Mouse (Mus musculus) embryonic fibroblast, embryonic 13.5 days (primary cell): Measurements from ENCODE around the gene Dnajc14. TPM values are rescaled to one million over a fixed set of nuclear protein-coding genes. Genes with fewer than 3 reads are reported as not detected.

Experiments used
- H3K27ac ChIP-seq: 2 replicates; pipeline ENCODE4 v1.5.1; 2012; ENCODE audit warnings: low read length, control low read depth, inconsistent platforms; ENCODE audit not compliant: insufficient read depth
- H3K4me1 ChIP-seq: 2 replicates; pipeline ENCODE4 v1.6.1; 2011; ENCODE audit warnings: low read length; ENCODE audit not compliant: control insufficient read depth, insufficient read depth
- H3K4me3 ChIP-seq: 2 replicates; pipeline ENCODE4 v1.5.1; 2011; ENCODE audit warnings: mild to moderate bottlenecking, control low read depth, low read length; ENCODE audit not compliant: insufficient read depth
- CTCF ChIP-seq: IDR thresholded peaks from 2 replicates; pipeline ENCODE4 v1.5.1; 2011; ENCODE audit warnings: mild to moderate bottlenecking, control low read depth, low read length, moderate library complexity, borderline replicate concordance; ENCODE audit not compliant: insufficient read depth
- POLR2A ChIP-seq: IDR thresholded peaks from 2 replicates; pipeline ENCODE4 v1.6.1; 2011; ENCODE audit warnings: low read depth, mild to moderate bottlenecking, control low read depth, low read length, moderate library complexity
- polyA plus RNA-seq: library from polyadenylated mRNA; stranded (reverse); fragments of >200 nt; gene quantifications from 2 replicates; pipeline ENCODE4 v1.2.4, GENCODE M21; 2011; ENCODE audit warnings: low read depth; ENCODE audit not compliant: missing spikeins, insufficient read length

The Dnajc14 gene
- 55.5 and 59.0 TPM in 2 replicates for polyA plus RNA-seq

- peaks cover 9% of the 10 kb centered on the region; the same call in 1 of the 2 replicates for H3K4me1 ChIP-seq
- TF ChIP-seq POLR2A (peak; percentile 67), CTCF (no peak)
- H3K27ac ChIP-seq: peak within 1 kb of the TSS; percentile 95
- H3K4me3 ChIP-seq: peak within 1 kb of the TSS; percentile 73
Measured at GRCm38 (mm10) chr10:128803771-128804270, at the start of gene Dnajc14. Dnajc14 (plus strand) TSS chr10:128804062.

- no peaks in the 10 kb centered on the region for H3K4me1 ChIP-seq
- no peak for TF ChIP-seq POLR2A
- no peak for TF ChIP-seq CTCF
- H3K27ac ChIP-seq: no peak overlapping the region
- H3K4me3 ChIP-seq: no peak overlapping the region
Measured at GRCm38 (mm10) chr10:128772895-128773294, 31.0 kb upstream of the Dnajc14 start.

DNA sequence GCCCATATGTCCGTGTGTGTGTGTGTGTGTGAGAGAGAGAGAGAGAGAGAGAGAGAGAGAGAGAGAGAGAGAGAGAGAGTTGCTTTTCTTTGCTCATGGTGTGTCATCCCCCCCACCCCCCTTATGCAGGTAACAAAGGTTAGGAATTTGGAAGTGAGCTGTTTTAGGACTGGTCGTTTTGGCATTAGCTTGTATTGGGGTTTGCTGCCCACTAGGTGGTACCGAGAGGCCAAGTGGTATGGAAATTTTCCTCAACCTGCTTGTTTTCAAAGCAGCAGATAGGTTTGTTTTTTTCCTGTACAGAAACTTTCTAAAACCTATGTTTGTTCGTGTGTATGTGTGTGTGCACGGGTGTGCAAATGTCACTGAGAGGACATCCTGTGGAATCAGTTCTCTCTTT, 30.2 kb upstream of the Dnajc14 start:
- TF ChIP-seq POLR2A (no peak), CTCF (no peak)
- H3K4me1 ChIP-seq: peaks cover 5% of the 10 kb centered on the region
- no peak overlapping the region for H3K27ac ChIP-seq
- H3K4me3 ChIP-seq: no peak overlapping the region

DNA sequence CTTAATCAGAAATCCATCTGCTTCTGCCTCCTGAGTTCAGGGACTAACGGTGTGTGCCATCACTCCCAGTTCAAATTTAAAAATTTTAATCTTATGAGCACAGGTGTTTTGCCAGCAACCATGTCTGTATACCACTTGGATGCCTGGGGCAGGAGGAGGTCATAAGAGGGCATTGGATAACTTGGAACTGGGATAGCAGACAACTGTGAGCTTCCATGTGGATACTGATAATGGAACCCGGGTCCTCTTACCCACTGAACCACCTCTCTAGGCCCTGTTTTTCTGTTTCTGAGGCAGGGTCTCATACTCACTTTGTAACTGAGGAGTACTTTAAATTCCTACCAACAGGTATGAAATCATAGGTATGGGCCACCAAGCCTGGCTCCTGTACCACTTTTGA, 25.4 kb upstream of the Dnajc14 start:
- TF ChIP-seq POLR2A (no peak), CTCF (no peak)
- peak overlapping the region; percentile 99 for H3K27ac ChIP-seq

GRCm38 (mm10) chr10:128779011-128779795, 24.7 kb upstream of the Dnajc14 start:
- peaks cover 20% of the 10 kb centered on the region for H3K4me1 ChIP-seq
- peak overlapping the region; percentile 99 for H3K27ac ChIP-seq
- TF ChIP-seq POLR2A (peak; percentile 50), CTCF (no peak)
- H3K4me3 ChIP-seq: no peak overlapping the region

More for the DNA sequence above, 25.4 kb upstream of the Dnajc14 start:
- Histone ChIP-seq H3K4me1 (peaks cover 20% of the 10 kb centered on the region), H3K4me3 (no peak overlapping the region)

DNA sequence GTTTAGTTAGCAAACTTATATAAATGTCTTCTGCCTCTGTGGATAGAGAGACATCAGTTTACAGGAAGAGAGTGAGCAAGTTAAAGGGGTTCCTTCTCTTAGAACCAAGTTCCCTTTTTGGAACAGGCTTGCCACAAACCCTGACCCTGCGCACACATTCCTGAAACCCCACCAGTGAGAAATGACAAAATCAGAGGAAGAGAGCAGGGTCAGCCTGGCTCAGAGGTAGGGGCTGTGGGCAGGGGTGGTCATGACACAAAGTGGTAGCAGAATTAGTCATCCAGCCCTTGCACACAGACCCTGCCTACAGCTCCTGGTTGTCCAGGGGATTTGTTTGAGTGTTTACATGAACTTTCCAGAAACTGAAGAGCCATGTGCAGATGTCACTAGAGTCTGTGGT, 23.7 kb upstream of the Dnajc14 start:
- no peak for TF ChIP-seq POLR2A
- TF ChIP-seq CTCF: no peak
- H3K4me1 ChIP-seq: peaks cover 20% of the 10 kb centered on the region
- H3K27ac ChIP-seq: peak overlapping the region; percentile 69
- no peak overlapping the region for H3K4me3 ChIP-seq

DNA sequence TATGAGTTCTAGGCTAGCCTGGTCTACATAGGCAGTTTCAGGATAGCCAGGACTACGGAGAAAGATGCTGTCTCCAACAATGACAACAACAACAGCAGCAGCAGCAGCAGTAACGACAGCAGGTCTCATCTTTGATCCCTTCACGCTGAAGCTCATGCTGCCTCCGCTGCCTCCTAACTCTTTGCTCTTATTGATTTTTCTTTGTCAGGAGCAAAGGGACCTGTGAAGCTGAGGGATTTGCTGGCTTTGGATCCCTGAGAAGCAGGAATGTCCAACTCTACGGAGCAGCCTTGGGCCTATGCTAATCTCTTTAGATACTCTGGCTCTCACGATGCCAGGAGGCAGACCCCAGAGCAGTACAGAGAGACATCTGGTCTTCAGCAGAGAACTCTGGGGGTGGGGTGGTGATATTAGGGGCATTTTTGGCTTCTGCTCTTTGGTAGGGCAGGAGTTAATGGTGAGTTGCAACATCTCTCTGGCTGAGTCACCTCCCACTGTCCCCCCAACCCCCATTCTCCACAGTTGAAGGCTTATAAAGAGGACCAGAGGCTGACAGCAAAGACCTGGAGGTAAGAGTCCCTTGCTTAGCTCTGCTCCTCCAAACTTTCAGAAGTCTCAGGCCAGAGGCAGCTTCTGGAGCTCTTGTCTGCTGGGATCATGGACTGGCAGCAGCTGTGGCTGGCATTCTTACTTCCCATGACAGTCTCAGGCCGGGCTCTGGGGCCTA, 13.3 kb upstream of the Dnajc14 start, which contains the start of gene Mmp19:
Gene Mmp19, plus strand, starts transcription at position 513 of the 727 bp plus-strand sequence.
- 0 out of 2 replicates have a peak, but pooled peaks cover 4% of the 10 kb centered on the region for H3K4me1 ChIP-seq
- H3K4me3 ChIP-seq: peak within 1 kb of the TSS; percentile 27; the same call in 1 of the 2 replicates
- peak within 1 kb of the TSS; percentile 49 for H3K27ac ChIP-seq
- TF ChIP-seq CTCF (no peak), POLR2A (peak; percentile 76)

DNA sequence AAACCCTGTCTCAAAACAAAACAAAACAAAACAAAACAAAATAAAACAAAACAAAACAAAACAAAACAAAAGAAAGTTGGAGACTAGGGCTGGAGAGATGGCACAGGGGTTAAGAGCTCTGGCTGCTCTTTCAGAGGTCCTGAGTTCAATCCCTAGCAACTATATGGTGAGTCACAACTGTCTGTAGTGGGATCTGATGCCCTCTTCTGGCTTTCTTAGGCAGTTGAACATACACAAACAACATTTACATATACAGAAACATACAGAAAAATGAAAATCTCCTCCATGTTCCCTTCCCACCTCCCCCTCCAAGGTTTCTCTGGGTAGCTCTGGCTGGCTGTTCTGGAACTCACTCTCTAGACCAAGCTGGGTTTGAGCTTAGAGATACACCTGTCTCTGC, 11.8 kb upstream of the Dnajc14 start:
- no peak overlapping the region for H3K4me3 ChIP-seq
- no peak for TF ChIP-seq CTCF
- no peak for TF ChIP-seq POLR2A
- H3K27ac ChIP-seq: no peak overlapping the region
- 0 out of 2 replicates have a peak, but pooled peaks cover 2% of the 10 kb centered on the region for H3K4me1 ChIP-seq

DNA sequence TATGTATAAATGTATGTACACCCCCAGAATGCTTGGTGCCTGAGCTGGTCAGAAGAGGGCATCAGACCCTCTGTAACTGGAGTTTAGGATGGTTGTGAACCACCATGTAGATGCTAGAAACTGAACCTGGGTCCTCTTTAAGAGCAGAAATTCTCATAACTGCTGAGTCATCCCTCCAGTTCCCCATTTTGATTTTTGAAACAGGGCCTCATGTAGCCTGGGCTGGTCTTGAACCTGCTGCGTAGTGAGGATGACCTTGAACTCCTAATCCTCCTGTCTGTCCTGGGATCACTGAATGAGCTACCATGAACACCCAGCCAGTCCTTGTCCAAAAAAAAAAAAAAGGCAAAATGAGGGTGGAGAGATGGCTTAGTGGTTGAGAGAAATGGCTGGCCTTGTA, 10.6 kb upstream of the Dnajc14 start:
- H3K4me3 ChIP-seq: no peak overlapping the region
- H3K27ac ChIP-seq: no peak overlapping the region
- no peak for TF ChIP-seq POLR2A
- no peak for TF ChIP-seq CTCF
- 0 out of 2 replicates have a peak, but pooled peaks cover 2% of the 10 kb centered on the region for H3K4me1 ChIP-seq
